Mouse (Mus musculus): ENCODE results near the gene 1700029H14Rik.

DNA sequence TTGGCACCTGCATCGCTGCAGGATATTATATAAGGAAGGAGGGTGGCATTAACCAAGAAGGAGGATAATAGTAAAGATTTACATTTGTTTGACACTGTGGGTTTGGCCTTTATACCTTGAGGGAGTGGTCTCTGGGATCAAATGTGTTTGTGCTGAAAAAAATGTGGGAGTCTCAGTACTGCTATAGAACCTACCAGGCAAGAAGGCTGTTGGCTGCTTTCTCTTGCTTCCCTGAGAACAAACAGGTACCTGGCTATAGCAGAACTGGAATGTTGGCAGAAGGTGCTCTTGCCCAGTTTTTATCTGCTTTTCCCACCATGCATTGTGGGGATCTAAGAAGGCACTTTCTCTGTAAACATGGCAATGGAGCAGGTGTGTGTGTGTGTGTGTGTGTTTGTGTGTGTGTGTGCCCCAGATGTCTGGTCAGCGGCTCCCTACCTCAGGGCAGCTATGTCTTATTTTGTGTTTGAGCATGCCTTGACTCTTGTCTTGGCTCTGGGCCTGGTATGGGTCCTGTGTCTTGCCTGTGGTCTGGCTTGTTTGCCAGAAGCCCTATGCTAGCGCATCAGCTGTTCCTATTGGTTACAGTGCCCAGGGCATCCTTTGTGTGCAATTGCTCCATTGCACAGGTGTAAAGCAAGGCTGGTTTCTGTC, 54.9 kb downstream of the 1700029H14Rik start:
- no peak for TF ChIP-seq CTCF (IDR thresholded peaks at IDR 0.05; ENCODE audit: insufficient read depth, low read depth, low read length)
- no peak for TF ChIP-seq POLR2A (IDR thresholded peaks at IDR 0.05; ENCODE audit: insufficient read depth, low read depth, low read length)
